Mouse (Mus musculus) C2C12 (cell line): ENCODE measurements around the gene Plekhg2.

Experiments used
- CEBPB ChIP-seq: IDR thresholded peaks from one replicate; pipeline ENCODE4 v1.6.1; 2011; ENCODE audit warnings: low read depth, mild to moderate bottlenecking, control low read depth, moderate library complexity
- CTCF ChIP-seq: IDR thresholded peaks from one replicate; pipeline ENCODE4 v1.5.1; 2011; ENCODE audit not compliant: control insufficient read depth, insufficient read depth, insufficient read length
- FOSL1 ChIP-seq: IDR thresholded peaks from one replicate; pipeline ENCODE4 v1.8.0; 2011; ENCODE audit warnings: mild to moderate bottlenecking, low read length; ENCODE audit not compliant: poor library complexity, insufficient read depth, severe bottlenecking
- MYOD1 ChIP-seq: IDR thresholded peaks from one replicate; pipeline ENCODE4 v1.6.1; 2011; ENCODE audit warnings: low read depth; ENCODE audit not compliant: control insufficient read depth, insufficient read length
- MYOG ChIP-seq: IDR thresholded peaks from one replicate; pipeline ENCODE4 v1.6.1; 2011; ENCODE audit not compliant: control insufficient read depth, insufficient read length; ENCODE audit errors: extremely low read depth
- USF1 ChIP-seq: IDR thresholded peaks from one replicate; pipeline ENCODE4 v1.6.1; 2011; ENCODE audit warnings: low read depth, mild to moderate bottlenecking, control low read depth, moderate library complexity

- no peak for TF ChIP-seq CTCF
- TF ChIP-seq USF1: no peak
- TF ChIP-seq FOSL1: no peak
- TF ChIP-seq MYOD1: no peak
- no peak for TF ChIP-seq CEBPB
- no peak for TF ChIP-seq MYOG
Measured at GRCm38 (mm10) chr7:28334534-28334933, 37.9 kb downstream of the Plekhg2 start.
